22 mouse cellular contexts compared by ENCODE assay signal in the genomic region with DNA sequence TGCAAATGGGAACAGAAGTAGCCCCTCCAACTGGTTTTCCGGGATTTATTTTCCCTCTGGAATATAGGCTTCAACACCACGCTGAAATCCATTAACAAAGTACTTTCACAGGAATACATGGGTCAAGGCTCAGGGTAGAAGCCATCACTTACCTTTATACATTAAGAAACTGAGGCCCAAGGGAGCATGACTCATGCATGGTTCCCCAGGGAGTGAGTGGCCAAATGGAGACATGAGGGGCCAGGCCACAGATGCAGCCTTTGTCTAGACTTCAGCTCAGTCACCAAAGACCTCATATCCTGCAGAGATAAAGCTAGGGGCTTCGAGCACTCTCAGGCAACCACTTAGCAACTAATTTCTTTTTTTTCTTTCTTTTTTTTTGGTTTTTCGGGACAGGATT.
"Had no signal": no experiment of that assay in that cellular context is flagged by ENCODE, and none has a peak within 500 bp of the region (broad histone marks: within the 10 kb centered on the region; RNA-seq: fewer than 3 reads in every experiment).

No protein-coding gene starts in this region.

- DNase-seq: gastrocnemius, postnatal 14 days; gastrocnemius, postnatal 36 days; heart, adult 18-20 months; heart, postnatal 10 days; heart, postnatal 36 days; kidney, adult 9 months; kidney, postnatal 14 days; liver; liver, embryonic 13.5 days had no signal

- H3K27ac ChIP-seq: heart, embryonic 10.5 days; hindbrain, embryonic 12.5 days; hindbrain, embryonic 15.5 days; hindbrain, postnatal 0 days; kidney, embryonic 15.5 days; kidney, postnatal 0 days; layer of hippocampus, adult 2 months; left cerebral cortex, adult 2 months; limb, embryonic 10.5 days; limb, embryonic 12.5 days; liver, embryonic 13.5 days; liver, embryonic 15.5 days had no signal

- H3K27me3 ChIP-seq: heart, embryonic 12.5 days; hindbrain, embryonic 12.5 days; hindbrain, embryonic 15.5 days; kidney, embryonic 15.5 days; limb, embryonic 12.5 days; liver, embryonic 13.5 days; liver, embryonic 15.5 days had no signal

- ATAC-seq: hindbrain, postnatal 0 days; intestine, embryonic 16.5 days had no signal

- H3K4me3 ChIP-seq: heart, embryonic 10.5 days; heart, embryonic 12.5 days; hindbrain, embryonic 12.5 days; hindbrain, embryonic 15.5 days; kidney, embryonic 15.5 days; layer of hippocampus, adult 2 months; left cerebral cortex, adult 2 months; limb, embryonic 10.5 days; limb, embryonic 12.5 days; liver, embryonic 13.5 days; liver, embryonic 15.5 days had no signal

- H3K9me3 ChIP-seq: heart, embryonic 10.5 days; hindbrain, embryonic 12.5 days; hindbrain, embryonic 15.5 days; kidney, embryonic 15.5 days; limb, embryonic 10.5 days; limb, embryonic 12.5 days; liver, embryonic 13.5 days; liver, embryonic 15.5 days had no signal
